Mouse (Mus musculus): Measurements from ENCODE around the gene Slc25a25. TPM values are rescaled to one million over a fixed set of nuclear protein-coding genes. Genes with fewer than 3 reads are reported as not detected.
A peak's percentile ranks its signal among the peaks of the same experiment; 100 is the strongest.

Gene Slc25a25
- polyA plus RNA-seq, 1 experiment from 2014 or later, result 39.2 TPM

GRCm38 (mm10) chr2:32451870-32452372 is 676 bp upstream of the Slc25a25 start:
- Histone ChIP-seq H3K4me3 (replicated peaks; ENCODE audit: low read length) (peak overlapping the region; percentile 84), H3K27ac (peak overlapping the region; percentile 91), H3K9me3 (ENCODE audit: control insufficient read depth, low read length) (no peaks in the 10 kb centered on the region), H3K9ac (peak overlapping the region; percentile 83), H3K4me2 (replicated peaks) (peak overlapping the region; percentile 80), H3K36me3 (replicated peaks; ENCODE audit: control insufficient read depth, insufficient read depth) (peaks cover 8% of the 10 kb centered on the region; the same call in 1 of the 2 replicates), H3K27me3 (ENCODE audit: control insufficient read depth, insufficient read depth, low read length) (no peaks in the 10 kb centered on the region), H3K4me1 (replicated peaks; ENCODE audit: control insufficient read depth, insufficient read depth, low read length) (peaks cover 26% of the 10 kb centered on the region)
- ATAC-seq (ENCODE audit: low FRiP score), result peak; percentile 96
- under 1% methylated on average over 25 of the region's 25 CpGs for WGBS
- DNase-seq (ENCODE audit: low spot score), result peak; percentile 98

GRCm38 (mm10) chr2:32449761-32450754 is 1.2 kb downstream of the Slc25a25 start, which contains the start of gene Naif1:
TSS of gene Naif1 (plus strand) at chr2:32450457.
- Histone ChIP-seq H3K9me3 (ENCODE audit: control insufficient read depth, low read length) (no peaks in the 10 kb centered on the region), H3K27ac (peak within 1 kb of the TSS; percentile 91), H3K27me3 (ENCODE audit: control insufficient read depth, insufficient read depth, low read length) (no peaks in the 10 kb centered on the region), H3K4me2 (replicated peaks) (peak within 1 kb of the TSS; percentile 80), H3K4me3 (replicated peaks; ENCODE audit: low read length) (peak within 1 kb of the TSS; percentile 84), H3K36me3 (replicated peaks; ENCODE audit: control insufficient read depth, insufficient read depth) (no peaks in the 10 kb centered on the region), H3K4me1 (replicated peaks; ENCODE audit: control insufficient read depth, insufficient read depth, low read length) (peaks cover 26% of the 10 kb centered on the region), H3K9ac (peak within 1 kb of the TSS; percentile 83)
- WGBS, result 81% methylated on average over 15 of the region's 15 CpGs
- ATAC-seq (ENCODE audit: low FRiP score) (no peak), DNase-seq (ENCODE audit: low spot score) (no peak)

DNA sequence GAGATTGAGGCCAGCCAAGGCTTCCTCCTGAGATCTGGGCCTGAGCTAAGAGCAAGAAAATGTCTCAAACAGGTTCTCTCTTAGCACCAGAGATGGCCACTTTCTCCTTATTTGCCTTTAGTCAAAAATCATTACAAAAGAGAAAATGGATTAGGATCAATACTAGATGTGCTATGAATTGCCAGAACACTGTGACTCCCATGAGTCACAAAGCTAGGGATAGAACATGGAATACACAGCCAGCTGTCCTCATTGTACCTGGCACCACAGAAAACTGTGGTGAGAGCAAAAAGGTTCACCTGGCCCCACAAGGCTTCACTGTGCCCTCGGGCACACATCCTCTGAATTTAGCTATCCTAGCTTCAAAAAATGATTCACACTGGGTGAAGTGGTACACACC is 2.8 kb downstream of the Slc25a25 start:
- ATAC-seq (ENCODE audit: low FRiP score) (no peak), DNase-seq (ENCODE audit: low spot score) (no peak)
- H3K9ac ChIP-seq, result no peak overlapping the region
- 83% methylated on average over 1 of the region's 1 CpGs for WGBS
- peaks cover 26% of the 10 kb centered on the region for H3K4me1 ChIP-seq (replicated peaks; ENCODE audit: control insufficient read depth, insufficient read depth, low read length)
- H3K27me3 ChIP-seq (ENCODE audit: control insufficient read depth, insufficient read depth, low read length), result no peaks in the 10 kb centered on the region
- no peak overlapping the region for H3K27ac ChIP-seq
- no peak overlapping the region for H3K4me2 ChIP-seq (replicated peaks)
- no peaks in the 10 kb centered on the region for H3K9me3 ChIP-seq (ENCODE audit: control insufficient read depth, low read length)
- H3K36me3 ChIP-seq (replicated peaks; ENCODE audit: control insufficient read depth, insufficient read depth), result peaks cover 4% of the 10 kb centered on the region; the same call in 1 of the 2 replicates
- no peak overlapping the region for H3K4me3 ChIP-seq (replicated peaks; ENCODE audit: low read length)

DNA sequence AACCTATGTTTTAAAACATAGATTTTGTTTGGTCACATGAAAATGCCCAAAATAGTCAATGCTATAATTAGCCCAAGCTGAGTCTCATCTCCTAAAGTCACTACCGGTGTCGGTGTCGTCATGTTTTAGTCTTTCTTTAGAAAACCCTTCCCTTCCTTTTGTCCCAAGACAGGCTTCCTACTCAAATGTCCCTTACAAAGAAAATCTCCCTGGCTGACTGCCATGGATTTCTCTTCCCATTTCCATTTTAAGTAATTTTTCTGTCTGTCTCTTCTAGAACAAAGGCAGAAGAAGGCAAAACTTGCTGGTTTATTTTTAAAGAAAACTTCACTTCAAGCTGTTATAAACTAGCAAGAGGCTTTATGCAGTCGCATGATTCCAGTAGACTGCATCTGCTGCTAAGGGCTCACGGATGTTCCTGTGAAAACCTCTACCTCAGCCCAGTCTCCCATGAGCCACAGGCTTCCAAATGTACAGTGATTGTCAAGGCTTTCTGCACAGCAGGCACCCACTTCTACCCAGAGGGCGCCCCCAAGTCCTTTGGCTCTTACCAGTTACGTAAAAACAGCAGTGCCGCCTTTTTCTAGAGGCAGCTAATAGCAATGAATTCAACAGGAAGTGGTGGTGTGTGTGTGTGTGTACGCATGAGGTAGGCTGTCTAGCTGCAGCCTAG is 3.8 kb downstream of the Slc25a25 start:
- Histone ChIP-seq H3K36me3 (replicated peaks; ENCODE audit: control insufficient read depth, insufficient read depth) (peaks cover 4% of the 10 kb centered on the region; the same call in 1 of the 2 replicates), H3K9ac (no peak overlapping the region), H3K4me1 (replicated peaks; ENCODE audit: control insufficient read depth, insufficient read depth, low read length) (peaks cover 18% of the 10 kb centered on the region), H3K27ac (peak overlapping the region; percentile 53), H3K4me3 (replicated peaks; ENCODE audit: low read length) (no peak overlapping the region), H3K4me2 (replicated peaks) (peak overlapping the region; percentile 12), H3K27me3 (ENCODE audit: control insufficient read depth, insufficient read depth, low read length) (no peaks in the 10 kb centered on the region), H3K9me3 (ENCODE audit: control insufficient read depth, low read length) (no peaks in the 10 kb centered on the region)
- DNase-seq (ENCODE audit: low spot score) (no peak), ATAC-seq (ENCODE audit: low FRiP score) (no peak)
- WGBS, result 63% methylated on average over 9 of the region's 9 CpGs

GRCm38 (mm10) chr2:32445535-32445934 is 5.7 kb downstream of the Slc25a25 start:
- no peak for ATAC-seq (ENCODE audit: low FRiP score)

GRCm38 (mm10) chr2:32441550-32441949 is 9.7 kb downstream of the Slc25a25 start:
- 0 out of 2 replicates have a peak, but pooled peaks cover 7% of the 10 kb centered on the region for H3K4me1 ChIP-seq (replicated peaks; ENCODE audit: control insufficient read depth, insufficient read depth, low read length)
- no peak overlapping the region for H3K9ac ChIP-seq
- WGBS, result 89% methylated on average over 2 of the region's 2 CpGs
- H3K36me3 ChIP-seq (replicated peaks; ENCODE audit: control insufficient read depth, insufficient read depth), result peaks cover 4% of the 10 kb centered on the region; the same call in 1 of the 2 replicates
- H3K4me2 ChIP-seq (replicated peaks), result no peak overlapping the region
- DNase-seq (ENCODE audit: low spot score) (no peak), ATAC-seq (ENCODE audit: low FRiP score) (no peak)
- no peak overlapping the region for H3K4me3 ChIP-seq (replicated peaks; ENCODE audit: low read length)
- H3K9me3 ChIP-seq (ENCODE audit: control insufficient read depth, low read length), result no peaks in the 10 kb centered on the region
- H3K27ac ChIP-seq, result no peak overlapping the region
- H3K27me3 ChIP-seq (ENCODE audit: control insufficient read depth, insufficient read depth, low read length), result no peaks in the 10 kb centered on the region

More at GRCm38 (mm10) chr2:32445535-32445934, 5.7 kb downstream of the Slc25a25 start:
- H3K9ac ChIP-seq, result no peak overlapping the region
- H3K4me1 ChIP-seq (replicated peaks; ENCODE audit: control insufficient read depth, insufficient read depth, low read length), result peaks cover 14% of the 10 kb centered on the region
- 78% methylated on average over 1 of the region's 1 CpGs for WGBS
- no peak overlapping the region for H3K27ac ChIP-seq
- H3K4me3 ChIP-seq (replicated peaks; ENCODE audit: low read length), result no peak overlapping the region
- no peak for DNase-seq (ENCODE audit: low spot score)
- no peaks in the 10 kb centered on the region for H3K27me3 ChIP-seq (ENCODE audit: control insufficient read depth, insufficient read depth, low read length)
- H3K36me3 ChIP-seq (replicated peaks; ENCODE audit: control insufficient read depth, insufficient read depth), result peaks cover 4% of the 10 kb centered on the region; the same call in 1 of the 2 replicates
- no peaks in the 10 kb centered on the region for H3K9me3 ChIP-seq (ENCODE audit: control insufficient read depth, low read length)
- no peak overlapping the region for H3K4me2 ChIP-seq (replicated peaks)

GRCm38 (mm10) chr2:32440632-32441031 is 10.6 kb downstream of the Slc25a25 start:
- DNase-seq (ENCODE audit: low spot score) (no peak), ATAC-seq (ENCODE audit: low FRiP score) (no peak)
- Histone ChIP-seq H3K27ac (peak overlapping the region; percentile 51; the same call in 1 of the 2 replicates), H3K9ac (no peak overlapping the region), H3K27me3 (ENCODE audit: control insufficient read depth, insufficient read depth, low read length) (no peaks in the 10 kb centered on the region), H3K36me3 (replicated peaks; ENCODE audit: control insufficient read depth, insufficient read depth) (peaks cover 4% of the 10 kb centered on the region; the same call in 1 of the 2 replicates), H3K9me3 (ENCODE audit: control insufficient read depth, low read length) (no peaks in the 10 kb centered on the region), H3K4me2 (replicated peaks) (no peak overlapping the region), H3K4me1 (replicated peaks; ENCODE audit: control insufficient read depth, insufficient read depth, low read length) (0 out of 2 replicates have a peak, but pooled peaks cover 7% of the 10 kb centered on the region), H3K4me3 (replicated peaks; ENCODE audit: low read length) (no peak overlapping the region)
- 75% methylated on average over 1 of the region's 1 CpGs for WGBS

- Histone ChIP-seq H3K4me1 (replicated peaks; ENCODE audit: control insufficient read depth, insufficient read depth, low read length) (0 out of 2 replicates have a peak, but pooled peaks cover 7% of the 10 kb centered on the region), H3K4me2 (replicated peaks) (no peak overlapping the region), H3K4me3 (replicated peaks; ENCODE audit: low read length) (no peak overlapping the region), H3K27ac (peak overlapping the region; percentile 51; the same call in 1 of the 2 replicates), H3K27me3 (ENCODE audit: control insufficient read depth, insufficient read depth, low read length) (no peaks in the 10 kb centered on the region), H3K9me3 (ENCODE audit: control insufficient read depth, low read length) (no peaks in the 10 kb centered on the region), H3K36me3 (replicated peaks; ENCODE audit: control insufficient read depth, insufficient read depth) (peaks cover 4% of the 10 kb centered on the region; the same call in 1 of the 2 replicates), H3K9ac (no peak overlapping the region)
- WGBS, result 57% methylated on average over 2 of the region's 2 CpGs
- ATAC-seq (ENCODE audit: low FRiP score), result no peak
- no peak for DNase-seq (ENCODE audit: low spot score)
These were observed 11.1 kb downstream of the Slc25a25 start for GRCm38 (mm10) chr2:32440164-32440563.

Measured in hindbrain, embryonic 14.5 days (tissue).